Mouse (Mus musculus) cerebellum, adult 2 months (tissue): ENCODE measurements around the gene Med24.

Experiments used
- CTCF ChIP-seq: fragments of 200-500 bp; IDR thresholded peaks from 2 replicates; pipeline ENCODE4 v1.5.1; 2011; ENCODE audit warnings: low read depth, mild to moderate bottlenecking, control low read depth, low read length, moderate library complexity, borderline replicate concordance; ENCODE audit not compliant: insufficient read depth
- POLR2A ChIP-seq: fragments of 200-500 bp; IDR thresholded peaks from 2 replicates; pipeline ENCODE4 v1.6.1; 2011; ENCODE audit warnings: low read length, control low read depth, borderline replicate concordance; ENCODE audit not compliant: insufficient read depth

- TF ChIP-seq CTCF, result no peak
- TF ChIP-seq POLR2A, result no peak
Observed at GRCm38 (mm10) chr11:98772667-98773171, 43.5 kb upstream of the Med24 start.
